Mouse (Mus musculus) midbrain, postnatal 0 days (tissue): ENCODE data around the gene Arhgap8. TPM values are rescaled to one million over a fixed set of nuclear protein-coding genes. Genes with fewer than 3 reads are reported as not detected.

Source experiments
- ATAC-seq: fragments of 200-750 bp; cut with Nextera tagmentation; 2 replicates; pipeline ENCODE4 v1.8.0; 2017; ENCODE audit warnings: moderate number of reproducible peaks, mild to moderate bottlenecking, moderate TSS enrichment, moderate library complexity; ENCODE audit not compliant: low FRiP score
- DNase-seq: peaks from one replicate; pipeline ENCODE4 v3.0.0-alpha.2; 2015; ENCODE audit warnings: low spot score
- H3K27ac ChIP-seq: fragments of 300-500 bp; sonication (generic); 2 replicates; pipeline ENCODE4 v1.5.1; 2014; ENCODE audit warnings: low read depth, mild to moderate bottlenecking, low read length, mixed read lengths
- H3K27me3 ChIP-seq: fragments of 300-500 bp; sonication (generic); 2 replicates; pipeline ENCODE4 v1.6.1; 2014; ENCODE audit warnings: low read length, control low read depth, mixed read lengths; ENCODE audit not compliant: insufficient read depth
- H3K36me3 ChIP-seq: fragments of 300-500 bp; sonication (generic); 2 replicates; pipeline ENCODE4 v1.6.1; 2014; ENCODE audit warnings: low read length, control low read depth, mixed read lengths; ENCODE audit not compliant: insufficient read depth
- H3K4me1 ChIP-seq: fragments of 300-500 bp; sonication (generic); 2 replicates; pipeline ENCODE4 v1.6.1; 2014; ENCODE audit warnings: mild to moderate bottlenecking, control low read depth, antibody characterized with exemption, low read length, mixed read lengths; ENCODE audit not compliant: insufficient read depth
- H3K4me2 ChIP-seq: fragments of 300-500 bp; sonication (generic); 2 replicates; pipeline ENCODE4 v1.6.1; 2014; ENCODE audit warnings: low read depth, mild to moderate bottlenecking, low read length, mixed read lengths; ENCODE audit not compliant: poor library complexity, severe bottlenecking
- H3K4me3 ChIP-seq: fragments of 300-500 bp; sonication (generic); 2 replicates; pipeline ENCODE4 v1.5.1; 2014; ENCODE audit warnings: low read depth, mild to moderate bottlenecking, low read length, moderate library complexity
- H3K9ac ChIP-seq: fragments of 300-500 bp; sonication (generic); replicated peaks from 2 replicates; pipeline ENCODE4 v1.6.1; 2014; ENCODE audit warnings: mild to moderate bottlenecking, low read length, moderate library complexity, mixed read lengths; ENCODE audit not compliant: poor library complexity, severe bottlenecking
- H3K9me3 ChIP-seq: fragments of 300-500 bp; sonication (generic); 2 replicates; pipeline ENCODE4 v1.6.1; 2016; ENCODE audit warnings: low read length, control low read depth
- CTCF ChIP-seq: IDR thresholded peaks from 2 replicates; pipeline ENCODE4 v1.5.1; 2016; ENCODE audit warnings: antibody characterized with exemption, mild to moderate bottlenecking
- WGBS: fragments of 180-500 bp; shearing (Covaris S2); extraction: QIAGEN DNeasy Blood & Tissue Kit; methylation state at CpG from one replicate; pipeline ENCODE4 v1.1.7; 2014; 5-methylcytosine and 5-hydroxymethylcytosine counted together
- polyA plus RNA-seq: library from polyadenylated mRNA; unstranded; fragments of >200 nt; fragmentation: Nextera tagmentation; extraction: Ambion mirVana; gene quantifications from 2 replicates; pipeline ENCODE4 v1.2.1, GENCODE M21; 2015
- total RNA-seq: library from RNA; depleted of rRNA; stranded (reverse); fragments of >200 nt; gene quantifications from 2 replicates; pipeline ENCODE4 v1.2.3, GENCODE M21; 2014

The Arhgap8 gene
- total and polyA plus RNA-seq, 2 experiments from 2014 or later, result 0.44 to 0.53 TPM

DNA sequence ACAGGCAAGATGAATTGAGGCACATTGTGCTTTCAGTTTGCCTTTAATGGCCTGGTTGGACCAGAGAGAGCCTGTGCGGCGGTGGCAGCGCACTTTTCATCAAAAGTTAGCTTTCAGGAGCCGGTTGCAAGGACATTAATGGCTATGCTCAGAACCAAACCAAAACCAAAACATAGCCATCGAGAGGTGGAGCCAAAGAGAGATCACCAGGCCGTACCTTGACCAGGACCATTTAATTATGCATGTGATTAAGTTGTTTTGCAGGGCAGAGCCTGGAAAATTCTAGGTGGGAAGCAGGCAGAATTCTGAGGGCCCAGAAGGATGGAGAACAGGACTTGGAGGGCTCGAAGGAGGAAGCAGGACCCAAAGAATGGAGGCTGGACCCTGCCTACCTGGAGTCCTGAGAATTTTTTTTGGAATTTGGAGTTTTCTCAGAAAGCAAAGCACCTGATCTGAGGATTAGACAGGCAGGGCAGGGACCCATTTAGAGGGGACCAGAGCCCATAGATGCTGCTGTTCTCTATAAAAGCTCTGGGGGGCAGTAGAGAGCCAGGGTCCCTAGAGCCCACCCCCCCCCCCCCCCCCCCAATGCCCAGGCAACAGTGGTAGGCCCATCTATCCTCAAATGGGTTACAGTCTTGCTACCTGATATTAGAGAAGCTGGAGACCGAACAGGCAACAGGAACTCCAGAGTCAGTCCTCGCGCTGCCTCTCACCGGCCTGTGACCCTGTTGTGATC lies 45.4 kb upstream of the Arhgap8 start:
- 80% methylated on average over 11 of the region's 11 CpGs for WGBS
- no peaks in the 10 kb centered on the region for H3K9me3 ChIP-seq
- TF ChIP-seq CTCF, result peak; percentile 26

DNA sequence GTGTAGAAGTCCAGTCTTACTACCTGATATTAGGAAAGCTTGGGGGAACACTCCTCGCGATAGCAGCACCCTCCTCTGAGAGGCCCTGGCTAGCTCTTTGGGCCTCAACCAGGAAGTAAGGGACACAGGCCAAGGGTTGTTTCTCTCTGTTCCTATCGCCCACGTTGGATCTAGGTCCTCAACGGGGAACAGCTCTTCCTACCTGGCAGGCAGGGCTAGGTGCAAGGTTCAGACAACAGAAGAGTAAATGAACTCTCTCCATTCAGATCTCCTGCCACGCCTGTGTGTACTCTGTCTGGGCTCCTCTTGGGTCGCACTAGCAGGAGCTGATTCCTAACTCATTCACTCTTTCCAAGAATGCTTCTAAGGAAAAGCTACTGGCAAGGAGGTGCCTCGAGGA lies 44.5 kb upstream of the Arhgap8 start:
- H3K4me3 ChIP-seq, result no peak overlapping the region
- H3K36me3 ChIP-seq, result no peaks in the 10 kb centered on the region
- ATAC-seq (no peak), DNase-seq (no peak)
- TF ChIP-seq CTCF, result no peak
- H3K4me2 ChIP-seq, result no peak overlapping the region
- H3K9ac ChIP-seq, result no peak overlapping the region
- no peaks in the 10 kb centered on the region for H3K9me3 ChIP-seq
- no peak overlapping the region for H3K27ac ChIP-seq
- peaks cover 7% of the 10 kb centered on the region for H3K27me3 ChIP-seq
- 0 out of 2 replicates have a peak, but pooled peaks cover under 1% of the 10 kb centered on the region for H3K4me1 ChIP-seq
- 76% methylated on average over 8 of the region's 8 CpGs for WGBS

More for the DNA sequence above, 45.4 kb upstream of the Arhgap8 start:
- H3K4me1 ChIP-seq, result no peaks in the 10 kb centered on the region
- no peak overlapping the region for H3K4me3 ChIP-seq
- H3K36me3 ChIP-seq, result no peaks in the 10 kb centered on the region
- no peak overlapping the region for H3K9ac ChIP-seq
- H3K27me3 ChIP-seq, result no peaks in the 10 kb centered on the region
- no peak overlapping the region for H3K4me2 ChIP-seq
- no peak overlapping the region; the same call in 1 of the 2 replicates for H3K27ac ChIP-seq
- ATAC-seq, result no peak
- no peak for DNase-seq

DNA sequence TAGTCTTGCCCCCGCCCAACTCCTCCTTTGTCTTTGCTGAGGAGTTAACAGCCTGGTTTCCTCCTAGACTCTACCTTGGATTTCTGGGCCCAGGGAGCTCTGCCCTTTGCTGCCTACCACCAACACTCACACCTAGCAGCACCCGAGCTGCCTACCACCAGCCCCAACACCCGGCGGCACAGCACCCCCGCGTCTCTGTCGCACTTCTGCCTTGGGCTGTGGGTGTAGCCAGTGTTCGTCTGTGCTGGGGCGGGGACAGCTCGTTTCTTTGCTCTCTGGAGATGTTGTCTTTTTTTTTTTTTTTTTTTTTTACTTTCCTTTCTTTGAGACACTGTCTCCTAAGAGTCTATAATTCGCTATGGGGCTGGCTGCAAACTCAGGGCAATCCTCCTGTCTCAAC lies 41.9 kb upstream of the Arhgap8 start:
- no peak for TF ChIP-seq CTCF
- H3K27me3 ChIP-seq, result peaks cover 18% of the 10 kb centered on the region
- ATAC-seq, result no peak
- no peak overlapping the region for H3K4me2 ChIP-seq
- no peaks in the 10 kb centered on the region for H3K36me3 ChIP-seq
- no peaks in the 10 kb centered on the region for H3K9me3 ChIP-seq
- no peak overlapping the region for H3K9ac ChIP-seq
- H3K4me3 ChIP-seq, result no peak overlapping the region
- no peak for DNase-seq
- H3K4me1 ChIP-seq, result peaks cover 7% of the 10 kb centered on the region; the same call in 1 of the 2 replicates
- 76% methylated on average over 11 of the region's 11 CpGs for WGBS
- no peak overlapping the region for H3K27ac ChIP-seq

- DNase-seq (no peak), ATAC-seq (no peak)
- Histone ChIP-seq H3K9ac (no peak overlapping the region), H3K36me3 (no peaks in the 10 kb centered on the region), H3K4me3 (no peak overlapping the region), H3K27me3 (peaks cover 18% of the 10 kb centered on the region), H3K4me1 (peaks cover 7% of the 10 kb centered on the region; the same call in 1 of the 2 replicates), H3K4me2 (no peak overlapping the region), H3K9me3 (no peaks in the 10 kb centered on the region), H3K27ac (no peak overlapping the region)
- TF ChIP-seq CTCF, result peak; percentile 64
- WGBS, result 98% methylated on average over 4 of the region's 4 CpGs
Observed at GRCm38 (mm10) chr15:84679090-84679489, 40.8 kb upstream of the Arhgap8 start.

- Histone ChIP-seq H3K9me3 (no peaks in the 10 kb centered on the region), H3K36me3 (no peaks in the 10 kb centered on the region), H3K9ac (no peak overlapping the region), H3K27ac (no peak overlapping the region), H3K4me1 (peaks cover 7% of the 10 kb centered on the region; the same call in 1 of the 2 replicates), H3K27me3 (peaks cover 18% of the 10 kb centered on the region), H3K4me2 (no peak overlapping the region), H3K4me3 (no peak overlapping the region)
- DNase-seq, result no peak
- TF ChIP-seq CTCF, result no peak
- ATAC-seq, result no peak
- WGBS, result 83% methylated on average over 3 of the region's 3 CpGs
Observed at GRCm38 (mm10) chr15:84679794-84680193, 40.1 kb upstream of the Arhgap8 start.
